Mouse (Mus musculus): ENCODE results near the gene Snf8. TPM values are rescaled to one million over a fixed set of nuclear protein-coding genes. Genes with fewer than 3 reads are reported as not detected.

The Snf8 gene
- polyA plus RNA-seq, 1 experiment from 2014 or later = 92.6 TPM

- no peaks in the 10 kb centered on the region for H3K9me3 ChIP-seq (replicated peaks; ENCODE audit: control insufficient read depth, low read length)
- no peak overlapping the region for H3K9ac ChIP-seq (ENCODE audit: low read length)
- WGBS = 94% methylated on average over 4 of the region's 4 CpGs
- no peak overlapping the region for H3K27ac ChIP-seq (ENCODE audit: low read length)
- H3K4me1 ChIP-seq (ENCODE audit: control insufficient read depth, insufficient read depth, low read length) = peaks cover 1% of the 10 kb centered on the region
- H3K36me3 ChIP-seq (ENCODE audit: control insufficient read depth, insufficient read depth, low read length) = peaks cover 33% of the 10 kb centered on the region
- H3K4me2 ChIP-seq (ENCODE audit: low read depth, low read length) = no peak overlapping the region
- no peak for ATAC-seq (ENCODE audit: insufficient read depth, low FRiP score)
- H3K4me3 ChIP-seq (replicated peaks; ENCODE audit: low read length) = no peak overlapping the region
- H3K27me3 ChIP-seq (ENCODE audit: control insufficient read depth, insufficient read depth, low read length) = no peaks in the 10 kb centered on the region
Observed at GRCm38 (mm10) chr11:96058309-96058708, 23.6 kb downstream of the Snf8 start.

- H3K4me3 ChIP-seq (replicated peaks; ENCODE audit: low read length) = peak overlapping the region; percentile 84
- no peaks in the 10 kb centered on the region for H3K27me3 ChIP-seq (ENCODE audit: control insufficient read depth, insufficient read depth, low read length)
- H3K4me2 ChIP-seq (ENCODE audit: low read depth, low read length) = peak overlapping the region; percentile 97
- H3K4me1 ChIP-seq (ENCODE audit: control insufficient read depth, insufficient read depth, low read length) = peaks cover 15% of the 10 kb centered on the region
- peak overlapping the region; percentile 98 for H3K9ac ChIP-seq (ENCODE audit: low read length)
- peak overlapping the region; percentile 88 for H3K27ac ChIP-seq (ENCODE audit: low read length)
- WGBS = under 1% methylated on average over 59 of the region's 64 CpGs
- H3K36me3 ChIP-seq (ENCODE audit: control insufficient read depth, insufficient read depth, low read length) = peaks cover 6% of the 10 kb centered on the region; the same call in 1 of the 2 replicates
- peak; percentile 51 for ATAC-seq (ENCODE audit: insufficient read depth, low FRiP score)
- no peaks in the 10 kb centered on the region for H3K9me3 ChIP-seq (replicated peaks; ENCODE audit: control insufficient read depth, low read length)
Observed at GRCm38 (mm10) chr11:96064521-96065214, 30.0 kb downstream of the Snf8 start.

- Histone ChIP-seq H3K27ac (ENCODE audit: low read length) (peak within 1 kb of the TSS; percentile 88), H3K4me3 (replicated peaks; ENCODE audit: low read length) (peak within 1 kb of the TSS; percentile 84), H3K9me3 (replicated peaks; ENCODE audit: control insufficient read depth, low read length) (no peaks in the 10 kb centered on the region), H3K9ac (ENCODE audit: low read length) (peak within 1 kb of the TSS; percentile 98), H3K36me3 (ENCODE audit: control insufficient read depth, insufficient read depth, low read length) (peaks cover 6% of the 10 kb centered on the region; the same call in 1 of the 2 replicates), H3K4me2 (ENCODE audit: low read depth, low read length) (peak within 1 kb of the TSS; percentile 97), H3K27me3 (ENCODE audit: control insufficient read depth, insufficient read depth, low read length) (no peaks in the 10 kb centered on the region), H3K4me1 (ENCODE audit: control insufficient read depth, insufficient read depth, low read length) (peaks cover 15% of the 10 kb centered on the region)
- peak; percentile 99 for ATAC-seq (ENCODE audit: insufficient read depth, low FRiP score)
- WGBS = 3% methylated on average over 50 of the region's 50 CpGs
Observed at GRCm38 (mm10) chr11:96065215-96065911, 30.7 kb downstream of the Snf8 start, which contains the start of gene Ube2z. Gene Ube2z (minus strand): TSS chr11:96065388.

GRCm38 (mm10) chr11:96068231-96068630, 33.5 kb downstream of the Snf8 start:
- no peaks in the 10 kb centered on the region for H3K27me3 ChIP-seq (ENCODE audit: control insufficient read depth, insufficient read depth, low read length)
- H3K9ac ChIP-seq (ENCODE audit: low read length) = no peak overlapping the region
- no peak overlapping the region for H3K4me3 ChIP-seq (replicated peaks; ENCODE audit: low read length)
- no peak for ATAC-seq (ENCODE audit: insufficient read depth, low FRiP score)
- WGBS = 79% methylated on average over 5 of the region's 5 CpGs
- no peaks in the 10 kb centered on the region for H3K9me3 ChIP-seq (replicated peaks; ENCODE audit: control insufficient read depth, low read length)
- H3K36me3 ChIP-seq (ENCODE audit: control insufficient read depth, insufficient read depth, low read length) = no peaks in the 10 kb centered on the region
- H3K4me2 ChIP-seq (ENCODE audit: low read depth, low read length) = no peak overlapping the region
- H3K27ac ChIP-seq (ENCODE audit: low read length) = no peak overlapping the region
- H3K4me1 ChIP-seq (ENCODE audit: control insufficient read depth, insufficient read depth, low read length) = peaks cover 14% of the 10 kb centered on the region

GRCm38 (mm10) chr11:96070353-96070752, 35.7 kb downstream of the Snf8 start:
- Histone ChIP-seq H3K27me3 (ENCODE audit: control insufficient read depth, insufficient read depth, low read length) (no peaks in the 10 kb centered on the region), H3K27ac (ENCODE audit: low read length) (no peak overlapping the region), H3K9ac (ENCODE audit: low read length) (no peak overlapping the region), H3K4me3 (replicated peaks; ENCODE audit: low read length) (no peak overlapping the region), H3K9me3 (replicated peaks; ENCODE audit: control insufficient read depth, low read length) (no peaks in the 10 kb centered on the region), H3K4me1 (ENCODE audit: control insufficient read depth, insufficient read depth, low read length) (peaks cover 18% of the 10 kb centered on the region), H3K4me2 (ENCODE audit: low read depth, low read length) (no peak overlapping the region), H3K36me3 (ENCODE audit: control insufficient read depth, insufficient read depth, low read length) (no peaks in the 10 kb centered on the region)
- ATAC-seq (ENCODE audit: insufficient read depth, low FRiP score) = no peak
- 93% methylated on average over 7 of the region's 7 CpGs for WGBS

GRCm38 (mm10) chr11:96071013-96071412, 36.3 kb downstream of the Snf8 start:
- H3K4me3 ChIP-seq (replicated peaks; ENCODE audit: low read length) = no peak overlapping the region
- no peak overlapping the region for H3K27ac ChIP-seq (ENCODE audit: low read length)
- 97% methylated on average over 1 of the region's 1 CpGs for WGBS
- no peak overlapping the region for H3K4me2 ChIP-seq (ENCODE audit: low read depth, low read length)
- peaks cover 13% of the 10 kb centered on the region; the same call in 1 of the 2 replicates for H3K4me1 ChIP-seq (ENCODE audit: control insufficient read depth, insufficient read depth, low read length)
- H3K9me3 ChIP-seq (replicated peaks; ENCODE audit: control insufficient read depth, low read length) = no peaks in the 10 kb centered on the region
- no peak overlapping the region for H3K9ac ChIP-seq (ENCODE audit: low read length)
- H3K36me3 ChIP-seq (ENCODE audit: control insufficient read depth, insufficient read depth, low read length) = no peaks in the 10 kb centered on the region
- H3K27me3 ChIP-seq (ENCODE audit: control insufficient read depth, insufficient read depth, low read length) = no peaks in the 10 kb centered on the region
- ATAC-seq (ENCODE audit: insufficient read depth, low FRiP score) = no peak

GRCm38 (mm10) chr11:96073295-96073993, 38.8 kb downstream of the Snf8 start:
- no peak overlapping the region for H3K9ac ChIP-seq (ENCODE audit: low read length)
- no peaks in the 10 kb centered on the region for H3K36me3 ChIP-seq (ENCODE audit: control insufficient read depth, insufficient read depth, low read length)
- H3K4me2 ChIP-seq (ENCODE audit: low read depth, low read length) = peak overlapping the region; percentile 71; the same call in 1 of the 2 replicates
- no peaks in the 10 kb centered on the region for H3K27me3 ChIP-seq (ENCODE audit: control insufficient read depth, insufficient read depth, low read length)
- no peak for ATAC-seq (ENCODE audit: insufficient read depth, low FRiP score)
- H3K4me3 ChIP-seq (replicated peaks; ENCODE audit: low read length) = peak overlapping the region; percentile 79; the same call in 1 of the 2 replicates
- no peaks in the 10 kb centered on the region for H3K9me3 ChIP-seq (replicated peaks; ENCODE audit: control insufficient read depth, low read length)
- peaks cover 13% of the 10 kb centered on the region; the same call in 1 of the 2 replicates for H3K4me1 ChIP-seq (ENCODE audit: control insufficient read depth, insufficient read depth, low read length)
- no peak overlapping the region for H3K27ac ChIP-seq (ENCODE audit: low read length)
- WGBS = 76% methylated on average over 8 of the region's 9 CpGs

GRCm38 (mm10) chr11:96074351-96075176, 39.9 kb downstream of the Snf8 start:
- no peak for ATAC-seq (ENCODE audit: insufficient read depth, low FRiP score)
- Histone ChIP-seq H3K27me3 (ENCODE audit: control insufficient read depth, insufficient read depth, low read length) (no peaks in the 10 kb centered on the region), H3K9ac (ENCODE audit: low read length) (peak overlapping the region; percentile 88), H3K27ac (ENCODE audit: low read length) (peak overlapping the region; percentile 80), H3K4me3 (replicated peaks; ENCODE audit: low read length) (peak overlapping the region; percentile 79), H3K36me3 (ENCODE audit: control insufficient read depth, insufficient read depth, low read length) (no peaks in the 10 kb centered on the region), H3K9me3 (replicated peaks; ENCODE audit: control insufficient read depth, low read length) (no peaks in the 10 kb centered on the region), H3K4me1 (ENCODE audit: control insufficient read depth, insufficient read depth, low read length) (peaks cover 13% of the 10 kb centered on the region; the same call in 1 of the 2 replicates), H3K4me2 (ENCODE audit: low read depth, low read length) (peak overlapping the region; percentile 71)
- WGBS = 11% methylated on average over 17 of the region's 17 CpGs
